Mouse (Mus musculus) midbrain, embryonic 13.5 days (tissue): ENCODE results near the gene Scamp4. TPM values are rescaled to one million over a fixed set of nuclear protein-coding genes. Genes with fewer than 3 reads are reported as not detected.

Experiments used
- ATAC-seq: fragments of 200-750 bp; cut with Nextera tagmentation; 2 replicates; pipeline ENCODE4 v1.8.0; 2017; ENCODE audit warnings: mild to moderate bottlenecking, moderate TSS enrichment, moderate library complexity
- H3K27ac ChIP-seq: fragments of 300-500 bp; sonication (generic); 2 replicates; pipeline ENCODE4 v1.5.1; 2015; ENCODE audit warnings: inconsistent platforms, mild to moderate bottlenecking, moderate library complexity
- H3K27me3 ChIP-seq: fragments of 300-500 bp; sonication (generic); 2 replicates; pipeline ENCODE4 v1.6.1; 2015; ENCODE audit warnings: mild to moderate bottlenecking, inconsistent platforms
- H3K36me3 ChIP-seq: fragments of 300-500 bp; sonication (generic); 2 replicates; pipeline ENCODE4 v1.6.1; 2015; ENCODE audit warnings: mild to moderate bottlenecking, inconsistent platforms
- H3K4me1 ChIP-seq: fragments of 300-500 bp; sonication (generic); replicated peaks from 2 replicates; pipeline ENCODE4 v1.6.1; 2015; ENCODE audit warnings: inconsistent platforms
- H3K4me2 ChIP-seq: fragments of 300-500 bp; sonication (generic); replicated peaks from 2 replicates; pipeline ENCODE4 v1.6.1; 2015; ENCODE audit warnings: moderate library complexity, mild to moderate bottlenecking, inconsistent platforms
- H3K4me3 ChIP-seq: fragments of 300-500 bp; sonication (generic); replicated peaks from 2 replicates; pipeline ENCODE4 v1.5.1; 2015; ENCODE audit warnings: mild to moderate bottlenecking, inconsistent platforms
- H3K9ac ChIP-seq: fragments of 300-500 bp; sonication (generic); replicated peaks from 2 replicates; pipeline ENCODE4 v1.6.1; 2015; ENCODE audit warnings: mild to moderate bottlenecking, inconsistent platforms
- H3K9me3 ChIP-seq: fragments of 300-500 bp; sonication (generic); 2 replicates; pipeline ENCODE4 v1.6.1; 2016; ENCODE audit warnings: mild to moderate bottlenecking, inconsistent platforms
- WGBS: fragments of 180-500 bp; shearing (Covaris S2); methylation state at CpG from one replicate; pipeline ENCODE4 v1.1.7; 2015; 5-methylcytosine and 5-hydroxymethylcytosine counted together
- polyA plus RNA-seq: library from polyadenylated mRNA; unstranded; fragments of >200 nt; fragmentation: Nextera tagmentation; extraction: Ambion mirVana; gene quantifications from 2 replicates; pipeline ENCODE4 v1.2.1, GENCODE M21; 2015

The Scamp4 gene
- 60.2 and 60.3 TPM in 2 replicates for polyA plus RNA-seq

DNA sequence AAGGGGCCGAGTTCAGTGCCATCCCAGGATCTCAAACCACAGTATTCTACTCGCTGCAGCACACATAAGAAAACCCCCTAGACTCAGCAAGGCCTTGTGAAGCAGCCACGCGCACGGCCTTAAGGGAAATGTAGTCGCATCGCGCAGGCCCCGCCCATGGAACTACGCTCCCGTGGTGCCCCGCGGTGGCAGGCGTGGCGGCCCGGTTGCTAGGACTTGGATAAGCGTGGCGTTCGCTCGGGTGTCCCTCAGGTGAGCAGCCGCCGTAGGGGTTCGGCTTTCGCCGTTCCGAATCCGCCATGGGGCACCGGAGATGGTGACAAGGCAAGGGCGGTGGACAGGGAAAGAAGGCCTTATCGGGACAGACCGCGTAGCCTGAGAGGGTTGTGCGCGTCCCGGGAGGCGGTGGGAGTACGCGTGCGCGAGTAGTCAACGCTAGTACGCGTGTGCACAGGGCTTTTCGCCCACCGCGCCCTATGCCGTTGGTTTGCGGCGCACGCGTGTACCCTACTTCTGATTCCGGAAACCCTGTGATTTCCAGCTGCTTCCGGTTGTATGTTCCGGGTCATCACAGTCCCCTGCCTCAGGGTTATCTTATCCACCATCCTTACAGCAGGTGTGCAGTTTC, at the start of gene Scamp4, which contains the start of gene Adat3:
Gene Scamp4, plus strand, starts transcription at position 175 of the 628 bp plus-strand sequence.
Gene Adat3, plus strand, starts transcription at position 183 of the 628 bp plus-strand sequence.
- Histone ChIP-seq H3K27me3 (no peaks in the 10 kb centered on the region), H3K4me2 (peak within 1 kb of the TSS; percentile 96), H3K9me3 (no peaks in the 10 kb centered on the region), H3K9ac (peak within 1 kb of the TSS; percentile 78), H3K4me1 (peaks cover 20% of the 10 kb centered on the region), H3K4me3 (peak within 1 kb of the TSS; percentile 69), H3K36me3 (peaks cover 18% of the 10 kb centered on the region), H3K27ac (peak within 1 kb of the TSS; percentile 90)
- peak; percentile 96 for ATAC-seq
- WGBS, result under 1% methylated on average over 54 of the region's 54 CpGs

DNA sequence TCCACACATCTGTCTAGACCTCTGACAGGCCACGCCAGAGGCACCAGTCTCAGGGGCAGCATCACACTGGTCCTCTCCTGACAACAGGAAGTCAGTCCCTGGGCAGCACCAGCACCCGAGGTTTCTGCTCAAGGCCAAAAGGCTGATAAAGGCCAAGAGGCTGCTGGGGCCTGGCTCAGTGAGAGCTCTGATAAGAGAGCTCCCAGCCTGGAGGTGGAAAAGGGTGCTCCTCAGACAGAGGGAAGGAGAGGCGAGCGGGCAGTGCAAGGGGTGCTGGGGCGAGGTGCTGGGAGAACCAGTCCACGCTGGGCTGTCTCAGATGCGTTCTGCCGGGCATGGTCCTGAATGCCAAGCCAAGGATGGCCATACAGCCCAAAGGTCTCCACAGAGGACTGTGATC, 49.1 kb upstream of the Scamp4 start:
- WGBS, result 89% methylated on average over 8 of the region's 8 CpGs
- no peak for ATAC-seq

DNA sequence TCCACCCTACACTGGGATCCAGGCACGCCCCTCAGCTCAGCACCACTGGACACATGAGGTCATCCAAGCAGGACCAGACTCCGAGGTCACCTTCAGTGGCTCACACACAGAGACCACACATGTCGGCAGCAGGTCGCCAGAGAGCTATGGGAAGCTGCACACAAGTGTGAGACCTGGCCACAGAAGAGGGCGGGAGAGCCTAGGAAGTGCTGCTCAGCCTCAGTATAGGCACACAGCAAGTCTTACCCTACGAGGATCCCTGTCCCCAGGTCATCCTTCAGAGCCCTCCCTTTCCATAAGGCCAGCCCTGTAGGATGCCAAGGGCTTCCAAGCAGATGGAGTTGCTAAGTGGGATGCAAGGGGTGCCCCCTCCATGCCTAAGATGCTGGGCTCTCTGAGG, 48.7 kb upstream of the Scamp4 start:
- H3K9me3 ChIP-seq, result no peaks in the 10 kb centered on the region
- H3K4me2 ChIP-seq, result no peak overlapping the region
- H3K9ac ChIP-seq, result no peak overlapping the region
- no peak overlapping the region for H3K27ac ChIP-seq
- no peak for ATAC-seq
- no peak overlapping the region for H3K4me3 ChIP-seq
- H3K36me3 ChIP-seq, result peaks cover 19% of the 10 kb centered on the region
- 85% methylated on average over 6 of the region's 6 CpGs for WGBS
- peaks cover 19% of the 10 kb centered on the region for H3K4me1 ChIP-seq
- no peaks in the 10 kb centered on the region for H3K27me3 ChIP-seq

More for the DNA sequence above, 49.1 kb upstream of the Scamp4 start:
- no peak overlapping the region for H3K4me2 ChIP-seq
- no peak overlapping the region for H3K9ac ChIP-seq
- H3K27me3 ChIP-seq, result no peaks in the 10 kb centered on the region
- peaks cover 20% of the 10 kb centered on the region for H3K4me1 ChIP-seq
- H3K36me3 ChIP-seq, result peaks cover 23% of the 10 kb centered on the region
- H3K4me3 ChIP-seq, result no peak overlapping the region
- H3K27ac ChIP-seq, result no peak overlapping the region
- H3K9me3 ChIP-seq, result no peaks in the 10 kb centered on the region

DNA sequence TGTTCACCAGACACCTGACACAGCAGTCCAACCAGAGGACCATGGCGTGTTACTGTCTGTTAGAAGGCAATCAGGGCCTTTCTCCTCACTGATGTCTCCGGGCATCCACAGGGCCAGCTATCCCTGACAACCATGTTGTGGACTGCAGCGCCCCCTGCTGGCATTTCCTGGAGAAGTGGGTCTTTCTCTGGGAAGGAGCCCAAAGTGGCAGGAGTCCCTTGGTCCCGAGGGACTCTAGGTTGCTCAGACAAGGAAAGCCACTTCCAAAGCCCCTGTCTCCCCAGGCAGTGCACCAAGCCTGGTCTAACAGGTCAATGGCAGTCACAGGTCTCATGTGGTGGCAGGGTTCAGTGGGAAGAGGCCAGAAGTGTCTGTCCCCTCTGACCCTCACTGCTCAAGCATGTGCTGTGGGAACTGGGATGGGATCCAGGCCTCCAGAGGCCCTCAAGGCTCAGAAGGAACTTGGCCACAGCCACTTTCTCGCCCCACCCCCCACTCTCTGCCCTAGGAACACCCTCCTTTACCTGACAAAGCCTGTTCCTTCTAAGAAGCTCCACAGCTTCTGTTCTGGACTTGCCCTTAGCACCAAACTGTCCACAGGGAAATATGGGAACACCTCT, 45.2 kb upstream of the Scamp4 start:
- ATAC-seq, result no peak
- no peaks in the 10 kb centered on the region for H3K27me3 ChIP-seq
- no peak overlapping the region for H3K4me3 ChIP-seq
- peaks cover 40% of the 10 kb centered on the region for H3K4me1 ChIP-seq
- no peaks in the 10 kb centered on the region for H3K9me3 ChIP-seq
- no peak overlapping the region for H3K27ac ChIP-seq
- no peak overlapping the region for H3K4me2 ChIP-seq
- no peaks in the 10 kb centered on the region for H3K36me3 ChIP-seq
- WGBS, result 35% methylated on average over 5 of the region's 5 CpGs
- H3K9ac ChIP-seq, result peak overlapping the region; percentile 33; the same call in 1 of the 2 replicates

DNA sequence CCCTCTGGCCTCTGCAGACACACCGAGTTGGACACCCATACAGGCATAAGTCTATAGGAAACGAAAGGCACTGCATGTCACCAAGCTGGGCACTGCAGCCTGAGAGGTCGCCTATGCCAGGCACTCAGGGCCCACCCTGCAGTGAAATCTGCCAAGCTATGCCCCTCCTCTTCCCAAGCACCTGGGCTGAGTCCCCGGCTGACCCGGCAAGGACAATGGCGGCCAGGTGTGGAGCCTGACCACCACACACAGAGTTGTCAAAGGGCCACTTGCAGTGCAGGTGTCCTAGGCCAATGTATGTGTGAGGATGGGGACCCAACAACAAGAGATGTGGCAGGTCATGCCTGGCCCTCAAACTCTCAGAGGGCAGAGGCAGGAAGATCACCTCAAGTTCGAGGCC, 43.2 kb upstream of the Scamp4 start:
- Histone ChIP-seq H3K9ac (no peak overlapping the region), H3K4me1 (peaks cover 46% of the 10 kb centered on the region), H3K4me3 (no peak overlapping the region), H3K27ac (no peak overlapping the region), H3K4me2 (0 out of 2 replicates have a peak overlapping the region, but pooled peaks have one; percentile 12), H3K27me3 (no peaks in the 10 kb centered on the region), H3K9me3 (no peaks in the 10 kb centered on the region), H3K36me3 (no peaks in the 10 kb centered on the region)
- 95% methylated on average over 7 of the region's 7 CpGs for WGBS
- ATAC-seq, result no peak

DNA sequence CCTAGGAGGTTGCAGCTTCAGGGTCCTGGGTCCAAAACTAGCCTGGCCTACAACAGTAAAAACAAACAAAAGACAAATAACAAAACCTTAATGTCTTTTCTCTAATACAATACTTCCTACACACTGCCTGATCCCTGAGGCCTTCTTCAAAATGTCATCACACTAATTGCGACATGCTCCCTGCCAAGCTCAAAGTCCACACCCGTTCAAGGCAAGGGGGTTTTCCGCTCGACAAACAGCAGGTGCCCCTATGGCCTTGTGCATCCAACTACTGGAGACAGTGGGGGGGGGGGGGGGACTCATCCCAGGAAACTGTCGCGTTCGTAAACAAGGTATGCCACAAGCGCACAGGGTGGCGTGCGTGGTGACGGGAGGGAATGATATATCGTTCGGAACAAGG, 42.1 kb upstream of the Scamp4 start:
- peak overlapping the region; percentile 94 for H3K4me2 ChIP-seq
- no peaks in the 10 kb centered on the region for H3K27me3 ChIP-seq
- H3K27ac ChIP-seq, result peak overlapping the region; percentile 91; the same call in 1 of the 2 replicates
- no peaks in the 10 kb centered on the region for H3K36me3 ChIP-seq
- peak; percentile 3 for ATAC-seq
- H3K4me1 ChIP-seq, result peaks cover 46% of the 10 kb centered on the region
- H3K9me3 ChIP-seq, result no peaks in the 10 kb centered on the region
- peak overlapping the region; percentile 65 for H3K4me3 ChIP-seq
- H3K9ac ChIP-seq, result peak overlapping the region; percentile 93
- 1% methylated on average over 13 of the region's 13 CpGs for WGBS

DNA sequence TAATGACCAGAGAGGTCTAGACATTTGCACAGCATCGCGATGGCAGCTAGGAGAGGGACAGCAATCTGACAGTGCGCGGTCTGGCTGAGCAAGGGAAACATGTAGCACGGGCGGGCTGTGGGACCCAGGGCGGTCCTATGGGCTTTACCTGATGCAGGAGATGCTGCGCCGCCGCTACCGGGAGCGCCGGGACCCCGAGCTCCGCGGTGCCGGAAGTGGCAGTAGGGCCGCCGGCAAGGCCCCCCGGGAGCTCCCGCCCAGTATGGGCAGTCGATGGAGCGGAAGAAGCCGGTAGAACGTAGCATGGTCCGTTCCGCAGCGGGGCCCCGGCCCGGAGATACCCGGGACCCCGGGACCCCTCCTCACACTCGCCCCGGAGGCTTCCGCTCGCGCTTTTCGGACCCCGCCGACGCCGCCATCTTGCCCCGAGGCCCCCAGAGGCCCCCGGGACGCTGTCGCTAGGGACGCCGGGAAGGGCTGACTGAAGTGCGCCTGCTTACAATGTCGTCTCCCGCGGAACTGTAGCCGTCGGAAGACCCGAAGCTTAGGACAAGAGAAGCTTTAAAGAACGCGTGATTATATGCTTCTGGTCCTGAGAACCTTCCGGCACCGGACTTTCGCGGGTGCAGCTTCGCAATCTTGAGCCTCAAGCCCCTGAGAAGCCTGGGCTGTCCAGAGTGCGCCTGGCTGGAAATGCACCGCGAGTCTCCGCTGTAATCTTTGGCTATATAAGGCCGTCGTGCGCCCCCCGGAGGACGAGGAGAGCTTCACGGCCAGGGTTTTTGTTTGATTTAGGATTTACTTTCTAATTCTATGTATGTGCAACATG, 41.3 kb upstream of the Scamp4 start, which contains the start of gene Rexo1:
Gene Rexo1, minus strand, starts transcription at position 445 of the 829 bp plus-strand sequence.
- no peaks in the 10 kb centered on the region for H3K9me3 ChIP-seq
- H3K27ac ChIP-seq, result peak within 1 kb of the TSS; percentile 91
- WGBS, result under 1% methylated on average over 70 of the region's 72 CpGs
- no peaks in the 10 kb centered on the region for H3K27me3 ChIP-seq
- H3K36me3 ChIP-seq, result no peaks in the 10 kb centered on the region
- peak within 1 kb of the TSS; percentile 93 for H3K9ac ChIP-seq
- H3K4me1 ChIP-seq, result peaks cover 52% of the 10 kb centered on the region
- H3K4me3 ChIP-seq, result peak within 1 kb of the TSS; percentile 65
- ATAC-seq, result peak; percentile 78
- peak within 1 kb of the TSS; percentile 94 for H3K4me2 ChIP-seq

DNA sequence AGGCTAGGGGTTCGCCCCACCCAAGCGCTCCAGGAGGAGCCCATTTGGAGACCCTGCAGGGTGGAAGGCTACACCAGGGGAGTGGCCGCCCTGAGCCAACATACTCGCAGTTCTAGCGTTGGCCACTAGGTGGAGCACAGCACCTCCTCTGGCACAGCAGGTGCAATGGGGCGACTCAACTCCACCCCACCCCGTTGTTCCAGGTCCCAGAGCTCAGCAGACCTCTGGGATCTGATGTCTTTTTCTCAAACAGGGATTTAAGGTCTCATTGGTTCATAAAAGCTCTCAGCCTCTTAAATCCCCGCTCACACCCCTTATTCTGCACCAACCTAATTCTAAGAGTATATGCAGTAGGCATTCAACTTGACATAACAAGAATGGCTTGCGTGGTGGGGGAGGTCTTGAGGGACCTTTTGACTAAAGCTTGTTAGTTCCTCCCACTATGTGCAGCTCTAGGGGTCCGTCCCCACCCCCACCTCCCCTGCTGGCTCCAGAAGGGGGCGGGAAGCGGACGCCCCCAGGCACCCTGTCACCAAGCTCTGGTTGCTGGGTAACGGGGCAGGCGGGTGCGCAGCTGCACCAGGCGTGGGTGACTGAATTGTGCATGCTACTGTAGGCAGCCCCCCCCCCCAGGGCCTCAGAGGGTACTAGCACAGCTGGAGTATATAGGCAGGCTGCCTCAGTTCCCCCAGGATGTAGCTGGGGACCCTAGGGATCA, 36.1 kb upstream of the Scamp4 start:
- WGBS, result 7% methylated on average over 17 of the region's 17 CpGs
- peak; percentile 70 for ATAC-seq
- Histone ChIP-seq H3K36me3 (peaks cover 10% of the 10 kb centered on the region; the same call in 1 of the 2 replicates), H3K9ac (peak overlapping the region; percentile 50; the same call in 1 of the 2 replicates), H3K4me3 (peak overlapping the region; percentile 14), H3K27me3 (no peaks in the 10 kb centered on the region), H3K4me2 (peak overlapping the region; percentile 47), H3K27ac (peak overlapping the region; percentile 85), H3K9me3 (no peaks in the 10 kb centered on the region), H3K4me1 (peaks cover 52% of the 10 kb centered on the region)

DNA sequence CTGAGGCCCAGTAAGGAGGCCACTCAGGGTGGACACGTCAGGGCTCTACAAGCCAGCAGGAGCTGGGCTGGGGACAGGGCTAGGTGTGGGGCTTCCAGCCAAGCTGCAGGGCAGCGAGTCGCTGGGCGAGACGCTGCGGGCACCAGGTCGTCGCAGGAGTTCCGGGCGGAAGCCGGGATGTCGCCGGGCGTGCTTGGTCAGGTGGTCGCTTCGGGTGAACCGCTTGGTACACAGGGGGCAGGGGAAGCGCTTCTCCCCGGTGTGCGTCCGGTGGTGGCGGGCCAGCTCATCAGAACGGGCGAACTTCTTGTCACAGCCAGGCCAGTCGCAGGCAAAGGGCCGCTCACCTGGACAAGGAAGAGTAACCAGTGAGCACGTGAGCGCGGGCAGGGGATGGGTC, 33.8 kb upstream of the Scamp4 start:
- Histone ChIP-seq H3K27me3 (no peaks in the 10 kb centered on the region), H3K9me3 (no peaks in the 10 kb centered on the region), H3K9ac (no peak overlapping the region), H3K4me3 (no peak overlapping the region), H3K4me1 (peaks cover 56% of the 10 kb centered on the region), H3K4me2 (no peak overlapping the region), H3K36me3 (peaks cover 10% of the 10 kb centered on the region; the same call in 1 of the 2 replicates), H3K27ac (no peak overlapping the region)
- ATAC-seq, result no peak
- 96% methylated on average over 29 of the region's 29 CpGs for WGBS

DNA sequence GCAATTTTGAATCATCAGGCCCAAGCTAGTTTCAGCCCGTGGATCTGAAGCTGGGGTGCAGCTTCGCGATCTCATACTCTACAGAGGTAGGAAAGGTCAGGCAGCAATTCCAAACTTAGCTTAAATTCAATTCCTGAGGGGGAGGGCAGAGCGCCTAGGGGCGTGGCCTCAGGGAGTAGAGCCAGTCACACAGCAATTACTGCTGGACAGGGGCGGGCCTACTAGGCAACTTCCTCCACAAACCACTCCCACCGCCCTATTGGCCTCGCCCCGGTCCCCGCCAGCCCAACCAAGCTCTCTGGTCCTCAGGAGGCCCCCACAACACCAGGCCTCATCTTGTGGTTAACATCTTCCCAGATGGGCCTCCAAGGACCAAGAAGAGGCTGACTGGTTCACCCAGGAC, 33.0 kb upstream of the Scamp4 start:
- Histone ChIP-seq H3K27me3 (no peaks in the 10 kb centered on the region), H3K27ac (no peak overlapping the region), H3K4me3 (no peak overlapping the region), H3K36me3 (peaks cover 10% of the 10 kb centered on the region; the same call in 1 of the 2 replicates), H3K9ac (no peak overlapping the region), H3K4me2 (no peak overlapping the region), H3K4me1 (peaks cover 64% of the 10 kb centered on the region), H3K9me3 (no peaks in the 10 kb centered on the region)
- 39% methylated on average over 10 of the region's 10 CpGs for WGBS
- no peak for ATAC-seq

DNA sequence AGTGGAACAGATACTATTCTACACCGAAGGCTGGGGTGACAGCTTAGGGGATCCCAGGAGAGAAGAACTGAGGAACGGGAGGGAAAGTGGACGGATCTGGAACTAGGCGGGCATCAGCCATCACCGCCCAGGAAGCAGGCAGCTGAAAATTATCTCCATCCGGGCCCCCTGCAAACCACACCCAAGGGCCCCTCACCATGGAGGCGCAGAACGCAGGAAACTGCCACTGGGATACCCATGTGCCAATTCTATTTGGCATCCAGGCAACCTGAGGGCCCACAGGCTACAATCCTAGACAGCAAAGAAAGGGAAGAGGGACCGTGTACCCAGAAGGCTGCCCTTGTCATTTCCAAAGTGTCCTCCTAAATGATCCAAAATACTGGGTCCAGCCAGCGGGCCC, 32.3 kb upstream of the Scamp4 start:
- ATAC-seq, result no peak
- 95% methylated on average over 10 of the region's 10 CpGs for WGBS
- no peaks in the 10 kb centered on the region for H3K27me3 ChIP-seq
- no peak overlapping the region for H3K27ac ChIP-seq
- no peaks in the 10 kb centered on the region for H3K9me3 ChIP-seq
- H3K4me3 ChIP-seq, result 0 out of 2 replicates have a peak overlapping the region, but pooled peaks have one; percentile 20
- peaks cover 10% of the 10 kb centered on the region; the same call in 1 of the 2 replicates for H3K36me3 ChIP-seq
- peaks cover 72% of the 10 kb centered on the region for H3K4me1 ChIP-seq
- H3K9ac ChIP-seq, result peak overlapping the region; percentile 63; the same call in 1 of the 2 replicates
- peak overlapping the region; percentile 40 for H3K4me2 ChIP-seq
